Mouse (Mus musculus): Measurements from ENCODE around the gene Gm3417.
"Not testable (repeated sequence)": the region's sequence is repeated elsewhere in the genome, so short reads cannot be mapped to it uniquely, and the experiment has no call there.

GRCm38 (mm10) chr17:14978362-14979038 lies at the start of gene Gm3417, which contains the start of gene 9030025P20Rik:
- not testable (repeated sequence) for TF ChIP-seq CTCF, EP300 (IDR thresholded peaks at IDR 0.05; ENCODE audit: low read depth)

Data from heart, postnatal 0 days (tissue).